Mouse (Mus musculus) splenic B cell, adult 2 months (primary cell): ENCODE results near the gene Ppa1.

Experiments used
- DNase-seq: peaks from one replicate; pipeline ENCODE4 v3.0.0-alpha.2; 2011; ENCODE audit warnings: low read depth, low spot score
- H3K27me3 ChIP-seq: 2 replicates; pipeline ENCODE4 v1.6.1; 2012; ENCODE audit warnings: mild to moderate bottlenecking, low read length, moderate library complexity, mixed read lengths; ENCODE audit not compliant: control insufficient read depth, poor library complexity, insufficient read depth, severe bottlenecking
- H3K36me3 ChIP-seq: 2 replicates; pipeline ENCODE4 v1.6.1; 2012; ENCODE audit warnings: mild to moderate bottlenecking, low read length, moderate library complexity, mixed read lengths; ENCODE audit not compliant: control insufficient read depth, poor library complexity, insufficient read depth, severe bottlenecking

Ppa1 gene

DNA sequence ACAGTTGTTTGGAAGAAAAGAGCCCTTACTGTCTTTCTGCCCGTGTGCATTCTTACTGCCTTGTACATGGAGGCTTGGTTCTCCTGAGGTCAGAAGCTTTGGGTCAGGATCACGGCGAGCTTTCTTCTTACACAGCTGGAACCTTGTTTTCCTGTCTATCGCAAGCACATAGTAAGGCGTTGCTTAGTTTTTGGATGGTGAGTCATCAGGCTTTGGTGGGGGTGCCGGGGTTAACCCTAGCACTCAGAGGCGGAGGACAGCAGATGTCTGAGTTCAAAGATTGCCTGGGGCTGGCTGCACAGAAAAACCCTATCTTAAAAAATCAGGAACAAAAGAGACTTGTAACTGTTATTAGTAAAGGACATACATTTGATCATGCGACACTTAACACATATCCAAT lies 13.5 kb downstream of the Ppa1 start:
- Histone ChIP-seq H3K36me3 (no peaks in the 10 kb centered on the region), H3K27me3 (no peaks in the 10 kb centered on the region)
- DNase-seq, result no peak

DNA sequence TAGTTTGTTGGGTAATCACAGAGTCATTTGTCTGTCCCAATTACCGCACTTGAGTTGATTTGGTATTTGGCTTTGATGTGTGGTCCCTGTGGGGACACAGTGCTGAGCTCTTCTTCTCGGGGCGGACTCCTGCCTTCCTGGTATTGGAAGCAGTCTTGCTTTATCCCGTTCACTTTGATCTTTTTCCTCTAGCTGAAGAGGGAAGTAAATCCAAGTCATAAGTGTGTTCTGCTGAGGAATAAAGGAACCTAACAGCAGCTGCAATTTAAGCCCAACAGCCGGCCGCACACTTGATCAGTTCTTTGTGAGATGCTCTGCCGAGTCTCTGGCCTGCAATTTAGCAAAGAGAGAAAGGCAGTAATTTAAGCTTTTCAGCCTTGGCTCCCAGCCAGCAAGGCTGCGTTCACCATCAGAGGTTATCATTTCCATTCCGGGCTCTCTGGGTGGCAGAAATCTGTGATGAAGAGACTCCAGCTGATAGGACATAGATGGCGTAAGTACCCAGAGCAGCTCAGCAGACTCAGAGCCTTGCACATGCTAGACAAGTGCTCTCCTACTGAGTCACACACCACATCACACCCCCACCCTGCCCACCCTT lies 14.1 kb downstream of the Ppa1 start:
- DNase-seq, result no peak
- H3K36me3 ChIP-seq, result no peaks in the 10 kb centered on the region
- H3K27me3 ChIP-seq, result no peaks in the 10 kb centered on the region

DNA sequence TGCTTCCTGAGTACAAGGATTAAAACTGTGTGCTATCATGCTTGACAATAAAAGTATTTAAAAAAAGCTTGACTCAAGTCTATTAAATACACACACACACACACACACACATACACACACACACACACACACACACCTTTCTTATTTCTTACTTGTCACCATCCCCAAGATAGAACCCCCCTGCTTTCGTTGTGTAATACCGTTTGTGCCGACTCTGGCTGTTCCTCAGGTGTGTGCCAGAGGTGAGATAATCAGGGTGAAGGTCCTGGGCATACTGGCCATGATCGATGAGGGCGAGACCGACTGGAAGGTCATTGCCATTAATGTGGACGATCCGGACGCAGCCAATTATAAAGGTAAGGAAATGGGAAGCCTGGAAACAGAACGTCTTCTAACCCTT lies 16.8 kb downstream of the Ppa1 start:
- Histone ChIP-seq H3K36me3 (no peaks in the 10 kb centered on the region; the same call in 1 of the 2 replicates), H3K27me3 (no peaks in the 10 kb centered on the region)
- DNase-seq, result no peak

DNA sequence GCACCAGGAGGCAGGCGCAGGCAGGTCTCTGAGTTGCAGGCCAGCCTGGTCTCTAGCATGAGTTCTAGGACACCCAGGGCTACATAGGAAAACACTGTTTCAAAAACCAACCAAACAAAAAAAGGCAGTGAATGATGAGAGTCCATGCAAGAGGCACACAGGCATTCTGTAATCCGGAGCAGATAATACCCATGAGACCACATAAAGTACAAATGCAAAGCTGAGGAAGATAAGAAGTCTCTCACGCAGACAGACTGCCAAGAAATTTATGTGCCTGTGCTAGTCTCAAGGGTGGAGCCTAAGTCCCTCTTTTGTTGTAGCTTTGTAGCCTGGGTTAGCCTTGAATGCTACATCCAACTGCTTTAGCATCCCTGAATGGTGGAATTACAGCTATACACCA lies 17.3 kb downstream of the Ppa1 start:
- Histone ChIP-seq H3K36me3 (no peaks in the 10 kb centered on the region; the same call in 1 of the 2 replicates), H3K27me3 (no peaks in the 10 kb centered on the region)
- DNase-seq, result no peak

DNA sequence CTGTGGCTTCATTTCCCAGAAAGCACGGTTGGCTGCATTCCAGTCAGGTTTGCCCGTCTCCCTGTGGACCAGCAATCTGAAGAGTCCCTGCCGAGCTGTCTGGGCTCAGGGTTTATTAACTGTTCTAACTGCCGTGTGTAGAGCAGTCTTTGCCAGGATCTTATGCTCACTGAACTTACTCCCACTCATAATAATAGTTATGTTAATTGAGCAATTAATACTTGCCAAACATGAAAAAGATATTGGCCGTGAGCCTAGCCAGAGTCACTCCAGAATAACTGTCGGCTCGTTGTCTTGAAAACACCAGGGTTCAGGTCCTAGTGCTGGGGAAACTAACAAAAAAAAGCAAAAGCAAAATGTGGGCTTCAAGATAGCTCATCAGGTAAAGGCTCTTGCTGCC lies 20.9 kb downstream of the Ppa1 start:
- Histone ChIP-seq H3K36me3 (no peaks in the 10 kb centered on the region; the same call in 1 of the 2 replicates), H3K27me3 (no peaks in the 10 kb centered on the region)
- no peak for DNase-seq

DNA sequence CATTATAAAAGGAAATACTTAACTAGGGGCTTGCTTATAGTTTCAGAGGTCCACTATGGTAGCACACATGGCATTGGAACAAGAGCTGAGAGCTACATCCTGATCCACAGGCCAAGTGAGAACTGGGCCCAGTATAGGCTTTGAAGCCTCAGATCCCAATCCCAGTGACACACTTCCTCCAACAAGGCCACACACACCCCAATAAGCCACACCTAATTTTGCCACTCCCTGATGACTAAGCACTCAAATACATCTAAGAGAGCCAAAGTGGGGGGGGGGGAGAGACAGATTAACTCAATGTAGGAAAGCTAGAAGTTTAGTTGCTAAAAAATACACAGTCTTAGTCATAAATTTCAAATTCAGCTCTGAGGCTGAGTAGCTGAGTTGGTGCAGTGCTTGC lies 21.5 kb downstream of the Ppa1 start:
- Histone ChIP-seq H3K27me3 (no peaks in the 10 kb centered on the region), H3K36me3 (no peaks in the 10 kb centered on the region; the same call in 1 of the 2 replicates)
- no peak for DNase-seq

DNA sequence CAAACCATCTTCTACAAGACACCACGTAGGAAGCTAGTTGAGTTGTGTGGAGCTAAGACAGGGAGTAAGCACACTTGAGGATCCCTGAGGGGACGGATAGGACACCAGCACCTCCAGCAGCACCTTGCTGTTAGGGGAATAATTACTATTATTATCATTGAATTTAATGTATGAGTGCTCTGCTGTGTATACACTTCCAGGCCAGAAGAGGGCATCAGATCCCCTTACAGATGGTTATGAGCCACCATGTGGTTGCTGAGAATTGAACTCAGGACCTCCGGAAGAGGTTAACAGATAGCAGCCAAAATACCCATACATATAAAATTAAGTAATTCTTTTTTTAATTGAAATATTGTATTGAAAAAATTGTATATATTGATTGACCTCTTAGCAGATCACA lies 22.4 kb downstream of the Ppa1 start:
- no peaks in the 10 kb centered on the region; the same call in 1 of the 2 replicates for H3K36me3 ChIP-seq
- H3K27me3 ChIP-seq, result no peaks in the 10 kb centered on the region
- DNase-seq, result peak; percentile 32

DNA sequence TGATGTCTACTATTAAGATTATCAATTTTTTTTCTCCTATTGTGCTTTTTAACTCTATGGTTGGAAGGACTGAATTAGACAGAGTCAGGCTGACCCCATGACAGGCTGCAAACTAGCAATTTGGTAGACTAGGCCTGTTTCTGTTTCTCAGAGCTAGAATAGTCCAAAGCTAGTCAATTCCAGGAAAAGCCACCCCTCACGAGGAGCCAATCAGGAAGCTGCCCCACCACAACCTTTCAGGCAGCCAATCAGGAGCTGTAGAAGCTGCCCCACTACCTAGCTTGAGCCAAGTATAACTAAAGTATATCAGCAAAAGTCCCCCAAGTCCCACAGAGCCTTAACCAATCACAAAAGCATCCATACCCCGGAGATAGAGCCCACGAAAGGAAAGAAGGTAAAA lies 27.6 kb downstream of the Ppa1 start:
- Histone ChIP-seq H3K36me3 (no peaks in the 10 kb centered on the region), H3K27me3 (no peaks in the 10 kb centered on the region)
- no peak for DNase-seq

DNA sequence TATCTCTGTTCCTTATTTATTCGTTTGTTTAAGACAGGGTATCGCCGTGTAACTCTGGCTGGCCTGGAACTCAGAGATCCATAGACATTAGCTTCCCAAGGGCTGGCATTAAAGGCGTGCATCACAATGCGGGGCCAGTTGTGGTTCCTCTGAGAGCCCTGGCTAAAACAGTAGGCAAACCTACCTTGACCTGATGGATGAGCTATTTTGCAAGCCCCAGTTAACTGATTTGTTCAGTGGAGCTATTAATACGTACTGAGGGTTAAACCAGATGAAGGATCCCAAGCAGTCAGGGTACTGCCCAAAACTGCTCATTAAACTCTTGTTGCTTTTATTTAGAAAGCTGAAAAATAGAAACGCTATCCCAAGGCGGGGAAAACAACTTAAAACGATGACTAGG lies 31.2 kb downstream of the Ppa1 start:
- no peaks in the 10 kb centered on the region for H3K27me3 ChIP-seq
- DNase-seq, result no peak
- peaks cover 6% of the 10 kb centered on the region; the same call in 1 of the 2 replicates for H3K36me3 ChIP-seq

DNA sequence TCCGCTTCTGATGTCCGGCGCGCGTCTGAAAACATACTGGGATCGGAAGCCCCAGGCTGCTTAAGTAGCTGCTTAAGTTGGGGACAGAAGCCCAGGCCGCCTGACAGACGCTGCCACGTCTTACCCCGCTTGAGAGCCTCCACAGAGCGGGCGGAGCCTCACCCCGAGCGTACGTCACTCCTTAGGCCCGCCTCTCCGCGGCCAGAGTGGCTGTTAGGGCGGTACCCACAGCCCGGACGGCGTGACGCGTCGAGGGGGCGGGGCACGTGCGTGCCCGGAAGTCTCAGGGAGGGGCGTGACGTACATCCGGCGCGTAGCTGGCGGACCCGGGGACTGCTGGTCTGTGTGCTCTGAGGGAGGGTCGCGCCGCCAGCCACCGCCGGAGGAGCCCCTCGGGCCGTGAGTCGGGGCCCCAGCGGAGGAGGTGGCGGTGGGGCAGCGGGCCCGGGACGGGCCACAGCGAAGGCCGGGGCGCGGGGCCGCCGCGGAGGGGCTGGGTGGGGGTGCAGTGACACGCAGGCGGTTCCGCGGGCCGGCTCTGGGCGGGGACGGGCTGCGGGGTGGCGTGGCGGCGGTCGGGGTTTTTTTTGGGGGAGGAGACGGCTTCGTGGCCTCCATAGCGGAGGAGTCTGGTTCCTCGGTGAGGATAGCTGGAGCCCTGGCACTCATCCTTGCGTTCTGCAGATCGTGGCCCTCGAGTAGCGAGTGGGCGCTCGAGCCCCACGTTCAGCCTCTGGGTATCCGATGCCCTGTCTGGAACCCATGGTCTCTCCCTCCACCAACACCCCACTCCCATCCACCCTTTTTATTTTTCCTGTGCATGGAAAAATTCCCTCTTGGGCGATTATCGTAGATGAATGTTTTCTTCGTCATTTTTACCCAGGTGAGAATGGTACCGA lies 31.9 kb downstream of the Ppa1 start, which contains the start of gene Sar1a:
Sar1a (plus strand) TSS at position 285 of the 899 bp plus-strand sequence.
- peak; percentile 99 for DNase-seq
- Histone ChIP-seq H3K27me3 (no peaks in the 10 kb centered on the region), H3K36me3 (peaks cover 6% of the 10 kb centered on the region; the same call in 1 of the 2 replicates)

DNA sequence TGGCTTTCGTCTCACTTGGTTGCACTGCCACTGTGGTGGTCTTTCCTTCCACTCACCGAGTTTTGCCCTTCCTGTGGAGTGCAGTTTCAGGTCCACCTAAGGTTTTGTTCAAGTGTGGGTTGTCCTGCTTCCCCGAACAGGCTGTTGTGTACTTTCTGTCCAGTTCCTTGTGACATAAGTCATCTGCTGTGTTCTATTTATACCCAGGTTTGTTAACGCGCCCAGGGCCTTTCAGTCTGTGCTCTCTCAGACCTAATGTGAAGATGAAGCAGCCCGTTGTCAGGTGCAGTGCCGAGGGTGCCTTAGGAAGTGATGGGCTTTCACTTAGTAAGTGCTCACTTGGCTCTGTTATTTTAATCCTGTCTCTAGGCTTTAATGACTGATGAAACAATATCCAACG lies 41.1 kb downstream of the Ppa1 start:
- H3K36me3 ChIP-seq, result peaks cover 21% of the 10 kb centered on the region
- no peaks in the 10 kb centered on the region for H3K27me3 ChIP-seq
- DNase-seq, result no peak

DNA sequence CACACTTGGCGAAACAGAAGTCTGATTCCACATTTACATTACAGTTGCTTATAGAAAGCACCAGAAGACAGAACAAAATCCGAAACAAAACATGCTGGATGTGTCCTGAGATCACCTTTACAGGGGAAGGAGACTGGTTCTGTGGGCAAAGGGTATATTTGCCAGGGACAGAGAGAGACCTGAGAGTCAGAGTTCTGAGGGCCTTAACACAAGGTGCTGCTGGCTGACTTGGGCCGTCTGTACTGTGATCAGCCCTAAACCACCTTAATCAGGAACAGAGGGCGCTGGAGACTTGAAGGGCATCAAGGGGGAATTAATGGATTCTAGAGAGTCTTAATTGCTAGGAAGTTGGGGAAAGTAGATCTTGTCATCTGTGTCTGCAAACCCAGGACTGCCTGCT lies 45.2 kb downstream of the Ppa1 start:
- H3K36me3 ChIP-seq, result peaks cover 16% of the 10 kb centered on the region
- no peaks in the 10 kb centered on the region for H3K27me3 ChIP-seq
- no peak for DNase-seq

DNA sequence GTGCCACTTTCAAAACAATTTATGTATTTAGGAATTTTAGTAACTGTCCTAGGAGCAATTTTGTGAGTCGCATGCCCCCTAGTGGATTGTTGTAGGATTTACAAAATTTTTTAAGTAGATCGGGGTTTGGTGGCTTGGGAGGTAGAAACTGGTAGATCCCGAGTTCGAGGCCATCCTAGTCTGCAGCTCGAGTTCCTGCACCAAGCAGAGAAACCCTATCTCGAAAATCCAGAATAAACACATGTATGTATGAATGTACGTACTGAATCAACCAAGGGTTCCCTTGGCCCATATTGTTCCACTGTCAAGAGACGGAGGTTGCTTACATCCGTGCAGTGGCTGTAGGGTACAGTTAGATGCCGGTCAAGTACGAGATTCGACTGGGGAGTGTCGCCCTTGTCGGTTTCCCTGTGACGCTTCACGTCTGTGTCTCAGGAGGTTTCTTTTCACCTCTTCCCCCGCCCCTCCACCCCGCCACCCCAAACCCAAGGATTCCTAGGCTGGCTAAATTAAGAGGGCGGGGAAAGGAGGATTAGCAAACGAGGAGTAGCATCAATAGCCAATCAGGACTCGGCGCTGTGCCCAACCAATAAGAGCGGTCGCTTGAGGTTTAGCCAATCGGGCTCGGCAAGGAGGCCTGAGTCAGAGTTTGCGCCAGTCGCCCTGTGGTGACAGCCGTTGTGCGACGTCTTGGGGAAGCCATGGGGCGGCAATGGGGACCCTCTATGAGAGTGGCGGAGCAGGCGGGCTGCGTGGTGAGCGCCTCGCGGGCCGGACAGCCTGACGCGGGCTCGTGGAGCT lies 46.7 kb downstream of the Ppa1 start, which contains the start of gene Tysnd1:
Tysnd1 (plus strand) TSS at position 645 of the 801 bp plus-strand sequence.
- peak; percentile 95 for DNase-seq
- no peaks in the 10 kb centered on the region for H3K27me3 ChIP-seq
- peaks cover 18% of the 10 kb centered on the region for H3K36me3 ChIP-seq

DNA sequence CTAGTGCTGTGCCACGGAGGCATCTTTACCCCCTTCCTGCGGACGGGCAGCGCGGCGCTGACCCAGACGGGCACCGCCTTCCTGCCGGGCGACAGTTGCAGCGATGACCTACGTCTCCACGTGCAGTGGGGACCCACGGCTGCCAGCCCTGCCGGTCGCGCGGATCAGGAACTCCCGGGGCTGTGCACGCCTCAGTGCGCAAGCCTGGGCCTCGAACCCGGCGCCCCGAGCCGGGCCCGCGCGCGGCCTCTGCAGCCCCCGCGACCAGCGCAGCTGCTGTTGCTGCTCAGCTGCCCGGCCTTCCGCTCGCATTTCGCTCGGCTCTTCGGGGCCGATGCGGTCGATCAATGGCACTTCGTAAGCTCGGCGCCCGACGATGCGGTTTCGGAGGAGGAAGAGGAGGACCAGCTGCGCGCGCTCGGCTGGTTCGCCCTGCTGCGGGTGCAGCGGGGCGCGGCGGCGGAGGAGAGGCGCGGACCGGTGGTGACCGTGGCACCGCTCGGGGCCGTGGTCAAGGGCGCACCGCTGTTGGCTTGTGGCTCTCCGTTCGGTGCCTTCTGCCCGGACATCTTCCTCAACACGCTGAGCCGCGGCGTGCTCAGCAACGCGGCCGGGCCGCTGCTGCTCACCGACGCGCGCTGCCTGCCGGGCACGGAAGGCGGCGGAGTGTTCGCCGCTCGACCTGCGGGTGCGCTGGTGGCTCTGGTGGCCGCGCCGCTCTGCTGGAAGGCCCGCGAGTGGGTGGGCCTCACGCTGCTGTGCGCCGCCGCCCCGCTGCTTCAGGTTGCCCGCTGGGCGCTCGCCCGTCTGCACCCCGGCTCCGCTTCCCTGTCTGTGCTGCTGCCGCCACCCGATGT lies 47.6 kb downstream of the Ppa1 start:
- no peaks in the 10 kb centered on the region for H3K27me3 ChIP-seq
- peak; percentile 33 for DNase-seq
- H3K36me3 ChIP-seq, result peaks cover 12% of the 10 kb centered on the region
